Mouse (Mus musculus) limb, embryonic 13.5 days (tissue): ENCODE results near the gene Polrmt. TPM values are rescaled to one million over a fixed set of nuclear protein-coding genes. Genes with fewer than 3 reads are reported as not detected.
A peak's percentile ranks its signal among the peaks of the same experiment; 100 is the strongest.

Source experiments
- ATAC-seq: fragments of 200-750 bp; cut with Nextera tagmentation; 2 replicates; pipeline ENCODE4 v1.8.0; 2017; ENCODE audit warnings: low read depth, moderate number of reproducible peaks, moderate TSS enrichment; ENCODE audit not compliant: low FRiP score
- H3K27ac ChIP-seq: fragments of 300-500 bp; sonication (generic); 2 replicates; pipeline ENCODE4 v1.5.1; 2015; ENCODE audit warnings: inconsistent platforms, mild to moderate bottlenecking, moderate library complexity
- H3K27me3 ChIP-seq: fragments of 300-500 bp; sonication (generic); 2 replicates; pipeline ENCODE4 v1.6.1; 2015; ENCODE audit warnings: mild to moderate bottlenecking, inconsistent platforms
- H3K36me3 ChIP-seq: fragments of 300-500 bp; sonication (generic); 2 replicates; pipeline ENCODE4 v1.6.1; 2015; ENCODE audit warnings: inconsistent platforms, mild to moderate bottlenecking, moderate library complexity
- H3K4me1 ChIP-seq: fragments of 300-500 bp; sonication (generic); 2 replicates; pipeline ENCODE4 v1.6.1; 2015; ENCODE audit warnings: inconsistent platforms
- H3K4me2 ChIP-seq: fragments of 300-500 bp; sonication (generic); replicated peaks from 2 replicates; pipeline ENCODE4 v1.6.1; 2015; ENCODE audit warnings: inconsistent platforms, mild to moderate bottlenecking, moderate library complexity
- H3K4me3 ChIP-seq: fragments of 300-500 bp; sonication (generic); 2 replicates; pipeline ENCODE4 v1.5.1; 2015; ENCODE audit warnings: moderate library complexity, mild to moderate bottlenecking, inconsistent platforms
- H3K9ac ChIP-seq: fragments of 300-500 bp; sonication (generic); 2 replicates; pipeline ENCODE4 v1.6.1; 2015; ENCODE audit warnings: mild to moderate bottlenecking, inconsistent platforms
- H3K9me3 ChIP-seq: fragments of 300-500 bp; sonication (generic); 2 replicates; pipeline ENCODE4 v1.6.1; 2016; ENCODE audit warnings: inconsistent platforms
- WGBS: fragments of 180-500 bp; shearing (Covaris S2); methylation state at CpG from one replicate; pipeline ENCODE4 v1.1.7; 2015; 5-methylcytosine and 5-hydroxymethylcytosine counted together
- polyA plus RNA-seq: library from polyadenylated mRNA; unstranded; fragments of >200 nt; fragmentation: Nextera tagmentation; extraction: Ambion mirVana; gene quantifications from 2 replicates; pipeline ENCODE4 v1.2.1, GENCODE M21; 2015

Polrmt gene
- polyA plus RNA-seq, 1 experiment from 2014 or later: 49.4 TPM

GRCm38 (mm10) chr10:79783050-79783449, 36.7 kb upstream of the Polrmt start:
- no peak for ATAC-seq
- H3K27me3 ChIP-seq: peaks cover 55% of the 10 kb centered on the region
- 70% methylated on average over 7 of the region's 7 CpGs for WGBS
- no peak overlapping the region for H3K27ac ChIP-seq
- no peaks in the 10 kb centered on the region for H3K36me3 ChIP-seq
- no peak overlapping the region for H3K4me3 ChIP-seq
- H3K4me1 ChIP-seq: peaks cover 28% of the 10 kb centered on the region
- H3K9me3 ChIP-seq: no peaks in the 10 kb centered on the region
- no peak overlapping the region for H3K9ac ChIP-seq
- no peak overlapping the region for H3K4me2 ChIP-seq

GRCm38 (mm10) chr10:79781956-79782355, 35.6 kb upstream of the Polrmt start:
- ATAC-seq: no peak
- no peak overlapping the region for H3K4me3 ChIP-seq
- H3K4me1 ChIP-seq: peaks cover 39% of the 10 kb centered on the region
- H3K27ac ChIP-seq: no peak overlapping the region
- peaks cover 62% of the 10 kb centered on the region for H3K27me3 ChIP-seq
- no peak overlapping the region for H3K4me2 ChIP-seq
- H3K9ac ChIP-seq: no peak overlapping the region
- no peaks in the 10 kb centered on the region for H3K9me3 ChIP-seq
- 48% methylated on average over 5 of the region's 5 CpGs for WGBS
- no peaks in the 10 kb centered on the region for H3K36me3 ChIP-seq

- peaks cover 66% of the 10 kb centered on the region for H3K27me3 ChIP-seq
- H3K9me3 ChIP-seq: no peaks in the 10 kb centered on the region
- H3K4me2 ChIP-seq: peak overlapping the region; percentile 77
- H3K9ac ChIP-seq: no peak overlapping the region
- peak overlapping the region; percentile 44 for H3K4me3 ChIP-seq
- H3K27ac ChIP-seq: no peak overlapping the region
- H3K36me3 ChIP-seq: no peaks in the 10 kb centered on the region
- WGBS: 26% methylated on average over 21 of the region's 21 CpGs
- no peak for ATAC-seq
- peaks cover 44% of the 10 kb centered on the region for H3K4me1 ChIP-seq
Measured at GRCm38 (mm10) chr10:79781139-79781538, 34.8 kb upstream of the Polrmt start.

GRCm38 (mm10) chr10:79780664-79781015, 34.3 kb upstream of the Polrmt start:
- H3K4me2 ChIP-seq: peak overlapping the region; percentile 77
- H3K9me3 ChIP-seq: no peaks in the 10 kb centered on the region
- peaks cover 65% of the 10 kb centered on the region for H3K27me3 ChIP-seq
- H3K4me3 ChIP-seq: peak overlapping the region; percentile 44
- H3K9ac ChIP-seq: no peak overlapping the region
- H3K27ac ChIP-seq: no peak overlapping the region
- 0% methylated on average over 13 of the region's 13 CpGs for WGBS
- peaks cover 44% of the 10 kb centered on the region for H3K4me1 ChIP-seq
- ATAC-seq: peak; percentile 26; the same call in 1 of the 2 replicates
- no peaks in the 10 kb centered on the region for H3K36me3 ChIP-seq

- H3K4me2 ChIP-seq: peak overlapping the region; percentile 77
- no peak overlapping the region for H3K9ac ChIP-seq
- no peak overlapping the region for H3K27ac ChIP-seq
Measured at GRCm38 (mm10) chr10:79779784-79780663, 33.6 kb upstream of the Polrmt start.

GRCm38 (mm10) chr10:79779193-79779592, 32.8 kb upstream of the Polrmt start:
- Histone ChIP-seq H3K4me3 (no peak overlapping the region), H3K27ac (no peak overlapping the region), H3K4me2 (0 out of 2 replicates have a peak overlapping the region, but pooled peaks have one; percentile 77), H3K4me1 (peaks cover 44% of the 10 kb centered on the region), H3K36me3 (no peaks in the 10 kb centered on the region), H3K9me3 (peaks cover 6% of the 10 kb centered on the region; the same call in 1 of the 2 replicates), H3K27me3 (peaks cover 54% of the 10 kb centered on the region), H3K9ac (no peak overlapping the region)
- WGBS: 13% methylated on average over 2 of the region's 2 CpGs
- ATAC-seq: no peak

More at GRCm38 (mm10) chr10:79779784-79780663, 33.6 kb upstream of the Polrmt start:
- 2% methylated on average over 55 of the region's 55 CpGs for WGBS
- Histone ChIP-seq H3K27me3 (peaks cover 62% of the 10 kb centered on the region), H3K4me3 (peak overlapping the region; percentile 44), H3K9me3 (peaks cover 4% of the 10 kb centered on the region; the same call in 1 of the 2 replicates), H3K36me3 (no peaks in the 10 kb centered on the region), H3K4me1 (peaks cover 44% of the 10 kb centered on the region)
- peak; percentile 89 for ATAC-seq

GRCm38 (mm10) chr10:79778006-79778405, 31.6 kb upstream of the Polrmt start:
- Histone ChIP-seq H3K4me1 (peaks cover 44% of the 10 kb centered on the region), H3K4me2 (peak overlapping the region; percentile 81), H3K27me3 (peaks cover 49% of the 10 kb centered on the region), H3K27ac (peak overlapping the region; percentile 28; the same call in 1 of the 2 replicates), H3K9me3 (peaks cover 6% of the 10 kb centered on the region; the same call in 1 of the 2 replicates), H3K9ac (0 out of 2 replicates have a peak overlapping the region, but pooled peaks have one; percentile 43), H3K4me3 (peak overlapping the region; percentile 54), H3K36me3 (no peaks in the 10 kb centered on the region)
- ATAC-seq: no peak
- WGBS: 13% methylated on average over 15 of the region's 15 CpGs

GRCm38 (mm10) chr10:79777103-79777531, 30.7 kb upstream of the Polrmt start, which contains the start of gene Fstl3:
TSS of gene Fstl3 (plus strand) at chr10:79777272.
- peaks cover 6% of the 10 kb centered on the region; the same call in 1 of the 2 replicates for H3K9me3 ChIP-seq
- no peak within 1 kb of the TSS; the same call in 1 of the 2 replicates for H3K27ac ChIP-seq
- H3K9ac ChIP-seq: peak within 1 kb of the TSS; percentile 74
- peaks cover 44% of the 10 kb centered on the region for H3K4me1 ChIP-seq
- H3K4me2 ChIP-seq: peak within 1 kb of the TSS; percentile 81
- WGBS: under 1% methylated on average over 39 of the region's 39 CpGs
- ATAC-seq: no peak
- H3K27me3 ChIP-seq: peaks cover 42% of the 10 kb centered on the region
- peak within 1 kb of the TSS; percentile 54 for H3K4me3 ChIP-seq
- H3K36me3 ChIP-seq: no peaks in the 10 kb centered on the region

GRCm38 (mm10) chr10:79774486-79775279, 28.3 kb upstream of the Polrmt start:
- H3K4me3 ChIP-seq: no peak overlapping the region
- 69% methylated on average over 5 of the region's 5 CpGs for WGBS
- ATAC-seq: no peak
- peaks cover 31% of the 10 kb centered on the region for H3K4me1 ChIP-seq
- H3K9me3 ChIP-seq: peaks cover 6% of the 10 kb centered on the region; the same call in 1 of the 2 replicates
- H3K27ac ChIP-seq: no peak overlapping the region
- H3K4me2 ChIP-seq: no peak overlapping the region
- no peak overlapping the region for H3K9ac ChIP-seq
- no peaks in the 10 kb centered on the region for H3K36me3 ChIP-seq
- peaks cover 27% of the 10 kb centered on the region for H3K27me3 ChIP-seq

GRCm38 (mm10) chr10:79773208-79773607, 26.8 kb upstream of the Polrmt start:
- ATAC-seq: no peak
- 87% methylated on average over 2 of the region's 2 CpGs for WGBS
- Histone ChIP-seq H3K27me3 (peaks cover 13% of the 10 kb centered on the region), H3K4me1 (peaks cover 19% of the 10 kb centered on the region), H3K27ac (no peak overlapping the region), H3K9ac (no peak overlapping the region), H3K4me3 (no peak overlapping the region), H3K36me3 (no peaks in the 10 kb centered on the region), H3K4me2 (no peak overlapping the region), H3K9me3 (peaks cover 6% of the 10 kb centered on the region; the same call in 1 of the 2 replicates)

GRCm38 (mm10) chr10:79772320-79772719, 25.9 kb upstream of the Polrmt start:
- ATAC-seq: no peak
- H3K4me3 ChIP-seq: no peak overlapping the region
- H3K9me3 ChIP-seq: peaks cover 6% of the 10 kb centered on the region; the same call in 1 of the 2 replicates
- H3K4me1 ChIP-seq: peaks cover 17% of the 10 kb centered on the region
- 79% methylated on average over 3 of the region's 3 CpGs for WGBS
- no peaks in the 10 kb centered on the region for H3K36me3 ChIP-seq
- H3K27ac ChIP-seq: no peak overlapping the region
- no peak overlapping the region for H3K9ac ChIP-seq
- H3K27me3 ChIP-seq: 0 out of 2 replicates have a peak, but pooled peaks cover 5% of the 10 kb centered on the region
- H3K4me2 ChIP-seq: no peak overlapping the region
